Comparison of ENCODE assay signal across 28 mouse cellular contexts in the genomic region with DNA sequence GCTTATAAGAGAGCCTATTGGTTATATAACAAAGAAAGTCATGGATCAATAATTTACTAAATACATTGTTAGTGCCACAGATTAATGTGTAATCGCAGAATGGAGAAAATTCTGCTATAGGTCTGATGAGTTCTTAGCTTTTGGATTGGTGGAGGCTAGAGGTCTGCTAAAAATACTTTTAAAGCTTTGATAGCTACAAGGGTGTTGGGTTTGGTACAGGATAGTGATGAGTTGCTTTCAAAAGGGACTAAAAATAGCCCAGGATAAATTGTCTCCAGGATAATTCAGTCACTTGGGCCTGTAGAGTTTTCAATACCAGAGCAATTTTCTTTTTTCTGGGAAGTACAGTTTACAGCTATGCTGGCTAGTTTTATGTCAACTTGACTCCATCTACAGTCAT.
DNase-seq lines count a peak whose midpoint lies in the region; ATAC-seq and TF ChIP-seq lines count a peak whose summit lies in the region.
"Had no signal": no experiment of that assay in that cellular context is flagged by ENCODE, and none has a peak within 500 bp of the region (broad histone marks: within the 10 kb centered on the region; RNA-seq: fewer than 3 reads in every experiment).

No protein-coding gene starts in this region.

- WGBS in heart, adult 2 months, result 61% methylated on average over 1 of the region's 1 CpGs
- 54% methylated on average over 1 of the region's 1 CpGs for WGBS in heart, embryonic 12.5 days
- 55% methylated on average over 1 of the region's 1 CpGs for WGBS in heart, embryonic 15.5 days
- 81% methylated on average over 1 of the region's 1 CpGs for WGBS in liver, embryonic 11.5 days
- WGBS in liver, embryonic 12.5 days (ENCODE audit: insufficient replicate concordance), result 71% methylated on average over 1 of the region's 1 CpGs

- H3K36me3 ChIP-seq in heart, adult 2 months (ENCODE audit: control insufficient read depth, insufficient read depth, low read length), result no peaks in the 10 kb centered on the region; the same call in 1 of the 2 replicates
- peaks cover 4% of the 10 kb centered on the region; the same call in 1 of the 2 replicates for H3K36me3 ChIP-seq in heart, embryonic 12.5 days
- 0 out of 2 replicates have a peak, but pooled peaks cover 3% of the 10 kb centered on the region for H3K36me3 ChIP-seq in heart, embryonic 15.5 days
- H3K36me3 ChIP-seq in liver, embryonic 11.5 days (ENCODE audit: control insufficient read depth, insufficient read depth, low read length), result no peaks in the 10 kb centered on the region
- H3K36me3 ChIP-seq in liver, embryonic 12.5 days, result no peaks in the 10 kb centered on the region
- H3K36me3 ChIP-seq: forebrain, embryonic 10.5 days; G1E; hindbrain, embryonic 10.5 days; hindbrain, embryonic 13.5 days; intestine, embryonic 15.5 days; kidney, embryonic 15.5 days had no signal

- TF ChIP-seq POLR2A in heart, adult 2 months (IDR thresholded peaks at IDR 0.05; ENCODE audit: insufficient read depth, low read depth, low read length), result no peak

- intact Hi-C loops in heart, adult 2 months (cut with DNase I), result no loop called here
- intact Hi-C loops in heart, postnatal 14 days (cut with DNase I), result no loop called here
- intact Hi-C loops in heart, postnatal 36 days (cut with DNase I), result no loop called here

- no peaks in the 10 kb centered on the region for H3K79me2 ChIP-seq in heart, adult 2 months (replicated peaks; ENCODE audit: control insufficient read depth, insufficient read depth, low read length)

- H3K27ac ChIP-seq in heart, adult 2 months, result peak overlapping the region; percentile 66
- H3K27ac ChIP-seq in heart, embryonic 12.5 days (ENCODE audit: poor library complexity, severe bottlenecking), result peak overlapping the region; percentile 87
- H3K27ac ChIP-seq in heart, embryonic 15.5 days, result peak overlapping the region; percentile 74
- no peak overlapping the region for H3K27ac ChIP-seq in liver, embryonic 11.5 days (ENCODE audit: low read depth, low read length)
- no peak overlapping the region for H3K27ac ChIP-seq in liver, embryonic 12.5 days
- H3K27ac ChIP-seq: forebrain, embryonic 10.5 days; forebrain, embryonic 13.5 days; hindbrain, embryonic 10.5 days; hindbrain, embryonic 13.5 days; intestine, embryonic 15.5 days; kidney, embryonic 15.5 days had no signal

- peaks cover 4% of the 10 kb centered on the region for H3K4me1 ChIP-seq in heart, adult 2 months (ENCODE audit: control insufficient read depth, insufficient read depth, low read length)
- H3K4me1 ChIP-seq in heart, embryonic 12.5 days (replicated peaks), result peaks cover 38% of the 10 kb centered on the region
- peaks cover 42% of the 10 kb centered on the region for H3K4me1 ChIP-seq in heart, embryonic 15.5 days (replicated peaks)
- H3K4me1 ChIP-seq in liver, embryonic 11.5 days (replicated peaks; ENCODE audit: control insufficient read depth, insufficient read depth, low read length), result no peaks in the 10 kb centered on the region
- no peaks in the 10 kb centered on the region for H3K4me1 ChIP-seq in liver, embryonic 12.5 days
- H3K4me1 ChIP-seq: forebrain, embryonic 10.5 days; forebrain, embryonic 13.5 days; hindbrain, embryonic 13.5 days; intestine, embryonic 15.5 days; kidney, embryonic 15.5 days had no signal

- no peak for ATAC-seq in heart, embryonic 12.5 days (ENCODE audit: insufficient number of reproducible peaks, low FRiP score)
- ATAC-seq in heart, embryonic 15.5 days (replicated peaks; ENCODE audit: insufficient number of reproducible peaks, insufficient read depth, low FRiP score, low read depth), result peak; percentile 62; the same call in 1 of the 2 replicates
- ATAC-seq in liver, embryonic 11.5 days (replicated peaks; ENCODE audit: low FRiP score), result no peak
- ATAC-seq in liver, embryonic 12.5 days, result no peak
- ATAC-seq: forebrain, embryonic 13.5 days; forebrain, embryonic 16.5 days; hindbrain, embryonic 16.5 days; intestine, embryonic 15.5 days; Patski had no signal

- TF ChIP-seq EP300 in heart, adult 2 months (IDR thresholded peaks at IDR 0.05; ENCODE audit: insufficient read depth, low read depth, low read length), result no peak

- H3K27me3 ChIP-seq in heart, adult 2 months (ENCODE audit: control insufficient read depth, insufficient read depth, low read length), result no peaks in the 10 kb centered on the region
- H3K27me3 ChIP-seq in heart, embryonic 12.5 days (replicated peaks), result no peaks in the 10 kb centered on the region
- H3K27me3 ChIP-seq in heart, embryonic 15.5 days, result no peaks in the 10 kb centered on the region
- no peaks in the 10 kb centered on the region for H3K27me3 ChIP-seq in liver, embryonic 11.5 days (replicated peaks; ENCODE audit: control insufficient read depth, insufficient read depth, low read length)
- no peaks in the 10 kb centered on the region for H3K27me3 ChIP-seq in liver, embryonic 12.5 days (replicated peaks)
- H3K27me3 ChIP-seq: CH12.LX; forebrain, embryonic 13.5 days; hindbrain, embryonic 13.5 days; intestine, embryonic 15.5 days; kidney, embryonic 15.5 days had no signal

- no peak overlapping the region for H3K4me2 ChIP-seq in heart, embryonic 12.5 days
- no peak overlapping the region for H3K4me2 ChIP-seq in heart, embryonic 15.5 days
- no peak overlapping the region for H3K4me2 ChIP-seq in liver, embryonic 11.5 days
- H3K4me2 ChIP-seq in liver, embryonic 12.5 days, result no peak overlapping the region
- H3K4me2 ChIP-seq: forebrain, embryonic 13.5 days; hindbrain, embryonic 13.5 days; intestine, embryonic 15.5 days; kidney, embryonic 15.5 days had no signal

- no peaks in the 10 kb centered on the region for H3K9me3 ChIP-seq in heart, embryonic 12.5 days (replicated peaks)
- no peaks in the 10 kb centered on the region for H3K9me3 ChIP-seq in heart, embryonic 15.5 days (replicated peaks)
- no peaks in the 10 kb centered on the region for H3K9me3 ChIP-seq in liver, embryonic 11.5 days (ENCODE audit: control insufficient read depth, low read length)
- no peaks in the 10 kb centered on the region for H3K9me3 ChIP-seq in liver, embryonic 12.5 days (replicated peaks)
- H3K9me3 ChIP-seq: forebrain, embryonic 10.5 days; forebrain, embryonic 13.5 days; G1E; hindbrain, embryonic 10.5 days; hindbrain, embryonic 13.5 days; intestine, embryonic 15.5 days; kidney, embryonic 15.5 days had no signal

- DNase-seq in heart, adult 2 months, result no peak
- DNase-seq in heart, postnatal 4 days, result no peak
- DNase-seq in heart, postnatal 14 days, result no peak
- DNase-seq in heart, postnatal 36 days, result no peak
- peak; percentile 5 for DNase-seq in liver, embryonic 11.5 days (ENCODE audit: low spot score)
- DNase-seq: adrenal gland, postnatal 10 days; adrenal gland, postnatal 36 days; B cell, adult 2 months; cerebellum, adult 18-20 months; cerebellum, adult 9-10 months; cerebellum, postnatal 14 days; gastrocnemius, postnatal 14 days; kidney, adult 11 months; kidney, adult 8-10 months had no signal

- H3K9ac ChIP-seq in heart, adult 2 months (ENCODE audit: low read depth, low read length), result no peak overlapping the region
- H3K9ac ChIP-seq in heart, embryonic 12.5 days, result no peak overlapping the region
- no peak overlapping the region for H3K9ac ChIP-seq in heart, embryonic 15.5 days
- H3K9ac ChIP-seq in liver, embryonic 11.5 days (ENCODE audit: low read depth, low read length), result no peak overlapping the region
- no peak overlapping the region for H3K9ac ChIP-seq in liver, embryonic 12.5 days
- H3K9ac ChIP-seq: forebrain, embryonic 13.5 days; hindbrain, embryonic 13.5 days; intestine, embryonic 15.5 days; kidney, embryonic 15.5 days had no signal

- H3K4me3 ChIP-seq in heart, adult 2 months, result no peak overlapping the region
- H3K4me3 ChIP-seq in heart, embryonic 12.5 days, result no peak overlapping the region
- no peak overlapping the region for H3K4me3 ChIP-seq in heart, embryonic 15.5 days
- H3K4me3 ChIP-seq in liver, embryonic 11.5 days (ENCODE audit: low read depth, low read length), result no peak overlapping the region
- H3K4me3 ChIP-seq in liver, embryonic 12.5 days, result no peak overlapping the region
- H3K4me3 ChIP-seq: forebrain, embryonic 10.5 days; forebrain, embryonic 13.5 days; hindbrain, embryonic 10.5 days; hindbrain, embryonic 13.5 days; intestine, embryonic 15.5 days; kidney, embryonic 15.5 days had no signal

- TF ChIP-seq CTCF in heart, adult 2 months (IDR thresholded peaks at IDR 0.05), result no peak

Comparison
In these comparisons a context has a peak if more than half of its experiments do, and no peak if none do; other contexts are left out.
1. H3K27ac ChIP-seq: peak in heart, adult 2 months (single experiment), heart, embryonic 12.5 days (single experiment) and heart, embryonic 15.5 days (single experiment); none in liver, embryonic 11.5 days (single experiment) and liver, embryonic 12.5 days (single experiment).